Mouse (Mus musculus): ENCODE data around the gene Pard3.

Pard3 gene

GRCm38 (mm10) chr8:127495226-127495780 lies 431.6 kb downstream of the Pard3 start:
- peak; percentile 72 for DNase-seq (ENCODE audit: low read depth, low spot score)

GRCm38 (mm10) chr8:127498997-127499719 lies 435.5 kb downstream of the Pard3 start:
- DNase-seq (ENCODE audit: low read depth, low spot score), result no peak

- no peak for DNase-seq (ENCODE audit: low read depth, low spot score)
Observed at GRCm38 (mm10) chr8:127499720-127500114, 436.0 kb downstream of the Pard3 start.

GRCm38 (mm10) chr8:127500206-127500605 lies 436.5 kb downstream of the Pard3 start:
- DNase-seq (ENCODE audit: low read depth, low spot score), result no peak

- DNase-seq (ENCODE audit: low read depth, low spot score), result no peak
Observed at GRCm38 (mm10) chr8:127501756-127502155, 438.1 kb downstream of the Pard3 start.

- DNase-seq (ENCODE audit: low read depth, low spot score), result no peak
Observed at GRCm38 (mm10) chr8:127505286-127505685, 441.6 kb downstream of the Pard3 start.

- DNase-seq (ENCODE audit: low read depth, low spot score), result no peak
Observed at GRCm38 (mm10) chr8:127506336-127506735, 442.6 kb downstream of the Pard3 start.

- no peak for DNase-seq (ENCODE audit: low read depth, low spot score)
Observed at GRCm38 (mm10) chr8:127511341-127511740, 447.6 kb downstream of the Pard3 start.

GRCm38 (mm10) chr8:127512001-127512573 lies 448.4 kb downstream of the Pard3 start:
- DNase-seq (ENCODE audit: low read depth, low spot score), result no peak

GRCm38 (mm10) chr8:127512580-127512979 lies 448.9 kb downstream of the Pard3 start:
- DNase-seq (ENCODE audit: low read depth, low spot score), result no peak

GRCm38 (mm10) chr8:127514810-127515735 lies 451.4 kb downstream of the Pard3 start:
- no peak for DNase-seq (ENCODE audit: low read depth, low spot score)

GRCm38 (mm10) chr8:127516043-127516442 lies 452.4 kb downstream of the Pard3 start:
- no peak for DNase-seq (ENCODE audit: low read depth, low spot score)

GRCm38 (mm10) chr8:127525673-127526072 lies 462.0 kb downstream of the Pard3 start:
- DNase-seq (ENCODE audit: low read depth, low spot score), result no peak

- no peak for DNase-seq (ENCODE audit: low read depth, low spot score)
Observed at GRCm38 (mm10) chr8:127528315-127528714, 464.6 kb downstream of the Pard3 start.

- DNase-seq (ENCODE audit: low read depth, low spot score), result no peak
Observed at GRCm38 (mm10) chr8:127529746-127530145, 466.1 kb downstream of the Pard3 start.

GRCm38 (mm10) chr8:127531866-127532265 lies 468.2 kb downstream of the Pard3 start:
- no peak for DNase-seq (ENCODE audit: low read depth, low spot score)

- DNase-seq (ENCODE audit: low read depth, low spot score), result no peak
Observed at GRCm38 (mm10) chr8:127534789-127535188, 471.1 kb downstream of the Pard3 start.

GRCm38 (mm10) chr8:127535192-127535845 lies 471.6 kb downstream of the Pard3 start:
- DNase-seq (ENCODE audit: low read depth, low spot score), result no peak

- no peak for DNase-seq (ENCODE audit: low read depth, low spot score)
Observed at GRCm38 (mm10) chr8:127535846-127536220, 472.1 kb downstream of the Pard3 start.

- DNase-seq (ENCODE audit: low read depth, low spot score), result no peak
Observed at GRCm38 (mm10) chr8:127539803-127540202, 476.1 kb downstream of the Pard3 start.

GRCm38 (mm10) chr8:127540273-127540672 lies 476.6 kb downstream of the Pard3 start:
- DNase-seq (ENCODE audit: low read depth, low spot score), result no peak
